Mouse (Mus musculus) liver, adult 2 months (tissue): ENCODE results near the gene Vps8. TPM values are rescaled to one million over a fixed set of nuclear protein-coding genes. Genes with fewer than 3 reads are reported as not detected.

Source experiments
- DNase-seq: peaks from one replicate; pipeline ENCODE4 v3.0.0-alpha.2; 2011; ENCODE audit warnings: low read depth, low spot score; ENCODE audit errors: extremely low read depth
- H3K27ac ChIP-seq: fragments of 200-500 bp; replicated peaks from 2 replicates; pipeline ENCODE4 v1.5.1; 2012; ENCODE audit warnings: low read depth, mild to moderate bottlenecking, control low read depth, inconsistent platforms, low read length; ENCODE audit not compliant: insufficient read depth
- H3K27me3 ChIP-seq: fragments of 200-500 bp; 2 replicates; pipeline ENCODE4 v1.6.1; 2012; ENCODE audit warnings: mild to moderate bottlenecking, moderate library complexity, low read length, inconsistent platforms; ENCODE audit not compliant: control insufficient read depth, insufficient read depth
- H3K36me3 ChIP-seq: fragments of 200-500 bp; 2 replicates; pipeline ENCODE4 v1.6.1; 2012; ENCODE audit warnings: low read length, inconsistent platforms; ENCODE audit not compliant: control insufficient read depth, insufficient read depth
- H3K4me1 ChIP-seq: fragments of 200-500 bp; 2 replicates; pipeline ENCODE4 v1.6.1; 2011; ENCODE audit warnings: low read length; ENCODE audit not compliant: control insufficient read depth, insufficient read depth
- H3K4me3 ChIP-seq: fragments of 200-500 bp; 2 replicates; pipeline ENCODE4 v1.5.1; 2011; ENCODE audit warnings: low read depth, mild to moderate bottlenecking, control low read depth, low read length, moderate library complexity; ENCODE audit not compliant: insufficient read depth
- H3K79me2 ChIP-seq: fragments of 200-500 bp; 2 replicates; pipeline ENCODE4 v1.6.1; 2012; ENCODE audit warnings: inconsistent platforms, mild to moderate bottlenecking, low read length, moderate library complexity; ENCODE audit not compliant: control insufficient read depth, insufficient read depth
- H3K9ac ChIP-seq: fragments of 200-500 bp; 2 replicates; pipeline ENCODE4 v1.6.1; 2012; ENCODE audit warnings: low read depth, mild to moderate bottlenecking, control low read depth, inconsistent platforms, low read length
- CTCF ChIP-seq: fragments of 200-500 bp; IDR thresholded peaks from 2 replicates; pipeline ENCODE4 v1.5.1; 2011; ENCODE audit warnings: low read depth, low read length, control low read depth
- POLR2A ChIP-seq: fragments of 200-500 bp; IDR thresholded peaks from 2 replicates; pipeline ENCODE4 v1.6.1; 2011; ENCODE audit warnings: low read length, control low read depth; ENCODE audit not compliant: insufficient read depth; ENCODE audit errors: extremely low read depth
- WGBS: fragments of 180-500 bp; shearing (Covaris S2); methylation state at CpG from one replicate; pipeline ENCODE4 v1.1.7; 2018; 5-methylcytosine and 5-hydroxymethylcytosine counted together
- polyA plus RNA-seq: library from polyadenylated mRNA; depleted of rRNA; stranded (reverse); fragments of >200 nt; gene quantifications from 2 replicates; pipeline ENCODE4 v1.2.3, GENCODE M21; 2012
- total RNA-seq: library from RNA; depleted of rRNA; stranded (reverse); fragments of >200 nt; gene quantifications from 2 replicates; pipeline ENCODE4 v1.2.3, GENCODE M21; 2014

Gene Vps8
- total and polyA plus RNA-seq, 2 experiments = 5.4 to 6.8 TPM

GRCm38 (mm10) chr16:21423546-21423910 lies 610 bp downstream of the Vps8 start:
- DNase-seq = peak; percentile 50
- TF ChIP-seq POLR2A = no peak
- TF ChIP-seq CTCF = no peak
- 2% methylated on average over 10 of the region's 10 CpGs for WGBS
- peak overlapping the region; percentile 55 for H3K27ac ChIP-seq
- H3K79me2 ChIP-seq = peaks cover 8% of the 10 kb centered on the region; the same call in 1 of the 2 replicates
- peak overlapping the region; percentile 97 for H3K9ac ChIP-seq
- 0 out of 2 replicates have a peak, but pooled peaks cover 3% of the 10 kb centered on the region for H3K4me1 ChIP-seq
- peak overlapping the region; percentile 100 for H3K4me3 ChIP-seq
- H3K27me3 ChIP-seq = no peaks in the 10 kb centered on the region
- no peaks in the 10 kb centered on the region for H3K36me3 ChIP-seq

- no peak for TF ChIP-seq CTCF
- TF ChIP-seq POLR2A = no peak
- H3K9ac ChIP-seq = no peak overlapping the region
- no peak overlapping the region for H3K27ac ChIP-seq
- no peak for DNase-seq
- H3K27me3 ChIP-seq = no peaks in the 10 kb centered on the region
- 0 out of 2 replicates have a peak, but pooled peaks cover 3% of the 10 kb centered on the region for H3K4me1 ChIP-seq
- no peaks in the 10 kb centered on the region for H3K36me3 ChIP-seq
- no peak overlapping the region for H3K4me3 ChIP-seq
- 82% methylated on average over 5 of the region's 5 CpGs for WGBS
- peaks cover 8% of the 10 kb centered on the region; the same call in 1 of the 2 replicates for H3K79me2 ChIP-seq
Measured at GRCm38 (mm10) chr16:21428131-21428530, 5.2 kb downstream of the Vps8 start.

GRCm38 (mm10) chr16:21430377-21431060 lies 7.6 kb downstream of the Vps8 start:
- Histone ChIP-seq H3K27ac (no peak overlapping the region), H3K9ac (no peak overlapping the region), H3K79me2 (0 out of 2 replicates have a peak, but pooled peaks cover under 1% of the 10 kb centered on the region), H3K4me3 (no peak overlapping the region), H3K27me3 (no peaks in the 10 kb centered on the region), H3K4me1 (no peaks in the 10 kb centered on the region), H3K36me3 (no peaks in the 10 kb centered on the region)
- no peak for TF ChIP-seq CTCF
- no peak for TF ChIP-seq POLR2A
- 97% methylated on average over 2 of the region's 2 CpGs for WGBS
- DNase-seq = no peak

- no peak for TF ChIP-seq POLR2A
- TF ChIP-seq CTCF = no peak
- H3K79me2 ChIP-seq = no peaks in the 10 kb centered on the region
- 0 out of 2 replicates have a peak, but pooled peaks cover under 1% of the 10 kb centered on the region for H3K36me3 ChIP-seq
- no peak overlapping the region for H3K4me3 ChIP-seq
- WGBS = 93% methylated on average over 3 of the region's 3 CpGs
- no peaks in the 10 kb centered on the region for H3K27me3 ChIP-seq
- H3K9ac ChIP-seq = no peak overlapping the region
- no peak overlapping the region for H3K27ac ChIP-seq
- DNase-seq = no peak
- no peaks in the 10 kb centered on the region for H3K4me1 ChIP-seq
Measured at GRCm38 (mm10) chr16:21431614-21432013, 8.7 kb downstream of the Vps8 start.

GRCm38 (mm10) chr16:21433543-21433942 lies 10.6 kb downstream of the Vps8 start:
- DNase-seq = no peak
- TF ChIP-seq CTCF (0 out of 2 replicates have a peak, but pooled peaks have one; percentile 3), POLR2A (no peak)
- Histone ChIP-seq H3K36me3 (peaks cover 4% of the 10 kb centered on the region), H3K27ac (no peak overlapping the region), H3K4me3 (no peak overlapping the region), H3K4me1 (no peaks in the 10 kb centered on the region), H3K79me2 (no peaks in the 10 kb centered on the region), H3K27me3 (no peaks in the 10 kb centered on the region), H3K9ac (no peak overlapping the region)
- 64% methylated on average over 3 of the region's 3 CpGs for WGBS

- Histone ChIP-seq H3K27me3 (no peaks in the 10 kb centered on the region), H3K4me3 (no peak overlapping the region), H3K36me3 (peaks cover 9% of the 10 kb centered on the region), H3K9ac (no peak overlapping the region), H3K27ac (no peak overlapping the region), H3K4me1 (no peaks in the 10 kb centered on the region; the same call in 1 of the 2 replicates), H3K79me2 (no peaks in the 10 kb centered on the region)
- DNase-seq = no peak
- TF ChIP-seq CTCF (no peak), POLR2A (no peak)
Measured at GRCm38 (mm10) chr16:21441012-21441411, 18.1 kb downstream of the Vps8 start.
